Mouse (Mus musculus) myocyte (in vitro differentiated cells): ENCODE results near the gene Tspan18. TPM values are rescaled to one million over a fixed set of nuclear protein-coding genes. Genes with fewer than 3 reads are reported as not detected.

Experiments
- H3K27me3 ChIP-seq: one replicate; pipeline ENCODE4 v1.6.1; 2011; ENCODE audit not compliant: control insufficient read depth, insufficient read depth, insufficient read length
- H3K36me3 ChIP-seq: one replicate; pipeline ENCODE4 v1.6.1; 2011; ENCODE audit not compliant: control insufficient read depth, insufficient read depth
- H3K4me2 ChIP-seq: one replicate; pipeline ENCODE4 v1.6.1; 2011; ENCODE audit warnings: low read depth, control low read depth
- H3K4me3 ChIP-seq: one replicate; pipeline ENCODE4 v1.5.1; 2011; ENCODE audit warnings: mild to moderate bottlenecking, control low read depth, moderate library complexity
- H3K79me2 ChIP-seq: one replicate; pipeline ENCODE4 v1.6.1; 2011; ENCODE audit not compliant: control insufficient read depth, insufficient read depth
- H3ac ChIP-seq: one replicate; pipeline ENCODE4 v1.6.1; 2011; ENCODE audit not compliant: control insufficient read depth, insufficient read length
- CEBPB ChIP-seq: IDR thresholded peaks from 2 replicates; pipeline ENCODE4 v1.6.1; 2011; ENCODE audit warnings: mild to moderate bottlenecking, moderate library complexity; ENCODE audit not compliant: poor library complexity, insufficient read depth, severe bottlenecking
- E2F4 ChIP-seq: IDR thresholded peaks from one replicate; pipeline ENCODE4 v1.6.1; 2011; ENCODE audit warnings: mild to moderate bottlenecking, control low read depth, moderate library complexity; ENCODE audit not compliant: insufficient read depth
- MAX ChIP-seq: IDR thresholded peaks from one replicate; pipeline ENCODE4 v1.6.1; 2011; ENCODE audit warnings: low read depth, mild to moderate bottlenecking, control low read depth
- MYOD1 ChIP-seq, 3 experiments: IDR thresholded peaks; one replicate each; pipeline ENCODE4 v1.6.1; 2011; ENCODE audit warnings: control low read depth in 2 of 3, low read depth in 2 of 3, mild to moderate bottlenecking in 2 of 3, moderate library complexity in 1 of 3; ENCODE audit not compliant: insufficient read length in 2 of 3, control insufficient read depth in 1 of 3
- MYOG ChIP-seq, 3 experiments: IDR thresholded peaks; one replicate each; pipeline ENCODE4 v1.6.1; 2011; ENCODE audit warnings: control low read depth in 2 of 3, low read depth in 2 of 3, mild to moderate bottlenecking in 2 of 3; ENCODE audit not compliant: insufficient read length in 2 of 3, control insufficient read depth in 1 of 3, insufficient read depth in 1 of 3
- POLR2A ChIP-seq: IDR thresholded peaks from one replicate; pipeline ENCODE4 v1.6.1; 2011; ENCODE audit warnings: low read depth, mild to moderate bottlenecking, control low read depth, moderate library complexity; ENCODE audit not compliant: insufficient read length
- POLR2AphosphoS2 ChIP-seq: IDR thresholded peaks from one replicate; pipeline ENCODE4 v1.6.1; 2011; ENCODE audit warnings: low read depth, control low read depth; ENCODE audit not compliant: insufficient read length
- REST ChIP-seq: IDR thresholded peaks from one replicate; pipeline ENCODE4 v1.6.1; 2011; ENCODE audit warnings: mild to moderate bottlenecking, control low read depth, moderate library complexity; ENCODE audit not compliant: insufficient read depth, insufficient read length
- SRF ChIP-seq: IDR thresholded peaks from one replicate; pipeline ENCODE4 v1.6.1; 2011; ENCODE audit warnings: low read depth; ENCODE audit not compliant: control insufficient read depth, insufficient read length
- TCF12 ChIP-seq: IDR thresholded peaks from one replicate; pipeline ENCODE4 v1.6.1; 2011; ENCODE audit warnings: mild to moderate bottlenecking, control low read depth; ENCODE audit not compliant: poor library complexity, insufficient read depth, severe bottlenecking
- TCF3 ChIP-seq: IDR thresholded peaks from one replicate; pipeline ENCODE4 v1.6.1; 2011; ENCODE audit warnings: low read depth, control low read depth; ENCODE audit not compliant: insufficient read length
- USF1 ChIP-seq: IDR thresholded peaks from one replicate; pipeline ENCODE4 v1.6.1; 2011; ENCODE audit warnings: low read depth, mild to moderate bottlenecking, control low read depth, moderate library complexity
- polyA plus RNA-seq: library from polyadenylated mRNA; unstranded; fragments of >200 nt; fragmentation: generic; extraction: Trizol; gene quantifications from one replicate; pipeline ENCODE4 v1.2.1, GENCODE M21; 2012; ENCODE audit warnings: missing spikeins

The Tspan18 gene
- polyA plus RNA-seq, 1 experiment: 0.02 TPM

- no peak for TF ChIP-seq TCF3
Observed at GRCm38 (mm10) chr2:93320267-93320666, 14.0 kb downstream of the Tspan18 start.

GRCm38 (mm10) chr2:93319598-93319997 is 14.7 kb downstream of the Tspan18 start:
- Histone ChIP-seq H3K36me3 (no peaks in the 10 kb centered on the region), H3ac (no peak overlapping the region), H3K4me2 (no peak overlapping the region), H3K4me3 (no peak overlapping the region), H3K27me3 (peaks cover 67% of the 10 kb centered on the region), H3K79me2 (no peaks in the 10 kb centered on the region)
- TF ChIP-seq REST (no peak), MAX (no peak), TCF12 (no peak), CEBPB (no peak), MYOG (IDR thresholded peaks at IDR 0.05; ENCODE audit: control insufficient read depth in 1 of 3, insufficient read depth in 1 of 3, insufficient read length in 2 of 3, low read depth in 2 of 3) (no peak)

More at GRCm38 (mm10) chr2:93320267-93320666, 14.0 kb downstream of the Tspan18 start:
- H3K27me3 ChIP-seq: peaks cover 67% of the 10 kb centered on the region
- no peaks in the 10 kb centered on the region for H3K79me2 ChIP-seq
- no peaks in the 10 kb centered on the region for H3K36me3 ChIP-seq
- H3ac ChIP-seq: no peak overlapping the region
- no peak overlapping the region for H3K4me3 ChIP-seq
- H3K4me2 ChIP-seq: no peak overlapping the region

- H3K27me3 ChIP-seq: peaks cover 64% of the 10 kb centered on the region
- no peak for TF ChIP-seq TCF3
- TF ChIP-seq E2F4: no peak
- no peak for TF ChIP-seq MAX
- TF ChIP-seq REST: no peak
- no peak for TF ChIP-seq SRF
- TF ChIP-seq TCF12: no peak
- no peak for TF ChIP-seq POLR2AphosphoS2
- peak in 1 of 3 experiments; percentile 47 for TF ChIP-seq MYOG (IDR thresholded peaks at IDR 0.05; ENCODE audit: control insufficient read depth in 1 of 3, insufficient read depth in 1 of 3, insufficient read length in 2 of 3, low read depth in 2 of 3)
- no peak for TF ChIP-seq USF1
- no peak for TF ChIP-seq POLR2A
- peak in 2 of 3 experiments; percentile 1 to 18 for TF ChIP-seq MYOD1 (IDR thresholded peaks at IDR 0.05; ENCODE audit: control insufficient read depth in 1 of 3, insufficient read length in 2 of 3, low read depth in 2 of 3)
- no peak for TF ChIP-seq CEBPB
- no peaks in the 10 kb centered on the region for H3K36me3 ChIP-seq
Observed at GRCm38 (mm10) chr2:93318781-93319349, 15.4 kb downstream of the Tspan18 start.

GRCm38 (mm10) chr2:93313768-93314632 is 20.3 kb downstream of the Tspan18 start:
- H3K27me3 ChIP-seq: peaks cover 66% of the 10 kb centered on the region
- TF ChIP-seq REST (no peak), MAX (no peak), TCF12 (no peak), E2F4 (no peak), SRF (no peak), POLR2AphosphoS2 (no peak), CEBPB (no peak), MYOG (IDR thresholded peaks at IDR 0.05; ENCODE audit: control insufficient read depth in 1 of 3, insufficient read depth in 1 of 3, insufficient read length in 2 of 3, low read depth in 2 of 3) (no peak), POLR2A (no peak), TCF3 (no peak), MYOD1 (IDR thresholded peaks at IDR 0.05; ENCODE audit: control insufficient read depth in 1 of 3, insufficient read length in 2 of 3, low read depth in 2 of 3) (no peak), USF1 (no peak)
- no peaks in the 10 kb centered on the region for H3K79me2 ChIP-seq
- H3K4me2 ChIP-seq: no peak overlapping the region
- H3K4me3 ChIP-seq: no peak overlapping the region
- no peak overlapping the region for H3ac ChIP-seq
- no peaks in the 10 kb centered on the region for H3K36me3 ChIP-seq

More at GRCm38 (mm10) chr2:93318781-93319349, 15.4 kb downstream of the Tspan18 start:
- Histone ChIP-seq H3K4me3 (no peak overlapping the region), H3K4me2 (no peak overlapping the region), H3ac (no peak overlapping the region), H3K79me2 (no peaks in the 10 kb centered on the region)

- Histone ChIP-seq H3K27me3 (peaks cover 78% of the 10 kb centered on the region), H3ac (no peak overlapping the region)
Observed at GRCm38 (mm10) chr2:93312458-93312857, 21.8 kb downstream of the Tspan18 start.

More at GRCm38 (mm10) chr2:93312458-93312857, 21.8 kb downstream of the Tspan18 start:
- no peak for TF ChIP-seq REST
- TF ChIP-seq E2F4: no peak
- no peak for TF ChIP-seq USF1
- no peak for TF ChIP-seq SRF
- TF ChIP-seq MYOD1 (IDR thresholded peaks at IDR 0.05; ENCODE audit: control insufficient read depth in 1 of 3, insufficient read length in 2 of 3, low read depth in 2 of 3): no peak
- Histone ChIP-seq H3K4me2 (no peak overlapping the region), H3K79me2 (no peaks in the 10 kb centered on the region), H3K4me3 (no peak overlapping the region), H3K36me3 (no peaks in the 10 kb centered on the region)
